In genomic region chr7:135024531-135024930, GRCm38 (mm10) we compare ENCODE assay signal across 28 mouse cellular contexts.
"Had no signal": no experiment of that assay in that cellular context is flagged by ENCODE, and none has a peak within 500 bp of the region (broad histone marks: within the 10 kb centered on the region; RNA-seq: fewer than 3 reads in every experiment).

No protein-coding gene starts in this region.

- H3K27me3 ChIP-seq: hindbrain, embryonic 12.5 days; hindbrain, embryonic 15.5 days; kidney, embryonic 15.5 days; limb, embryonic 12.5 days; liver, embryonic 13.5 days; liver, embryonic 15.5 days had no signal

- ATAC-seq: hindbrain, postnatal 0 days; intestine, embryonic 16.5 days had no signal

- H3K9me3 ChIP-seq: heart, embryonic 10.5 days; heart, embryonic 12.5 days; hindbrain, embryonic 10.5 days; hindbrain, embryonic 12.5 days; hindbrain, embryonic 15.5 days; kidney, embryonic 15.5 days; limb, embryonic 10.5 days; limb, embryonic 12.5 days; liver, embryonic 13.5 days; liver, embryonic 15.5 days had no signal

- H3K36me3 ChIP-seq: heart, embryonic 10.5 days; heart, embryonic 12.5 days; hindbrain, embryonic 10.5 days; hindbrain, embryonic 12.5 days; hindbrain, embryonic 15.5 days; kidney, embryonic 15.5 days; limb, embryonic 10.5 days; limb, embryonic 12.5 days; liver, embryonic 13.5 days; liver, embryonic 15.5 days had no signal

- H3K4me3 ChIP-seq: gastrocnemius, adult 2 months; heart, embryonic 10.5 days; heart, embryonic 12.5 days; hindbrain, embryonic 10.5 days; hindbrain, embryonic 12.5 days; hindbrain, embryonic 15.5 days; kidney, embryonic 15.5 days; layer of hippocampus, adult 2 months; left cerebral cortex, adult 2 months; limb, embryonic 10.5 days; limb, embryonic 12.5 days; liver, embryonic 13.5 days; liver, embryonic 15.5 days had no signal

- H3K9ac ChIP-seq: heart, embryonic 12.5 days; hindbrain, embryonic 12.5 days; hindbrain, embryonic 15.5 days; kidney, embryonic 15.5 days; limb, embryonic 12.5 days; liver, embryonic 13.5 days; liver, embryonic 15.5 days had no signal

- DNase-seq: gastrocnemius, adult 2 months; gastrocnemius, postnatal 10 days; gastrocnemius, postnatal 25 days; heart, adult 18-20 months; heart, postnatal 10 days; heart, postnatal 4 days; kidney, adult 11 months; kidney, adult 2 months; kidney, adult 9 months; kidney, postnatal 14 days; kidney, postnatal 4 days; liver; liver, embryonic 13.5 days had no signal

- H3K4me1 ChIP-seq: hindbrain, embryonic 10.5 days; hindbrain, embryonic 12.5 days; hindbrain, embryonic 15.5 days; kidney, embryonic 15.5 days; limb, embryonic 10.5 days; limb, embryonic 12.5 days; liver, embryonic 13.5 days; liver, embryonic 15.5 days had no signal

- H3K27ac ChIP-seq: gastrocnemius, adult 2 months; heart, embryonic 10.5 days; hindbrain, embryonic 10.5 days; hindbrain, embryonic 12.5 days; hindbrain, embryonic 15.5 days; hindbrain, postnatal 0 days; kidney, embryonic 15.5 days; kidney, postnatal 0 days; layer of hippocampus, adult 2 months; left cerebral cortex, adult 2 months; limb, embryonic 10.5 days; limb, embryonic 12.5 days; liver, embryonic 13.5 days; liver, embryonic 15.5 days had no signal

- H3K4me2 ChIP-seq: heart, embryonic 12.5 days; hindbrain, embryonic 12.5 days; hindbrain, embryonic 15.5 days; kidney, embryonic 15.5 days; limb, embryonic 12.5 days; liver, embryonic 11.5 days; liver, embryonic 13.5 days; liver, embryonic 15.5 days had no signal
